Mouse (Mus musculus): Measurements from ENCODE around the gene Wscd1. TPM values are rescaled to one million over a fixed set of nuclear protein-coding genes. Genes with fewer than 3 reads are reported as not detected.

Gene Wscd1
- total and polyA plus RNA-seq, 2 experiments from 2014 or later, result 94.5 to 209 TPM

DNA sequence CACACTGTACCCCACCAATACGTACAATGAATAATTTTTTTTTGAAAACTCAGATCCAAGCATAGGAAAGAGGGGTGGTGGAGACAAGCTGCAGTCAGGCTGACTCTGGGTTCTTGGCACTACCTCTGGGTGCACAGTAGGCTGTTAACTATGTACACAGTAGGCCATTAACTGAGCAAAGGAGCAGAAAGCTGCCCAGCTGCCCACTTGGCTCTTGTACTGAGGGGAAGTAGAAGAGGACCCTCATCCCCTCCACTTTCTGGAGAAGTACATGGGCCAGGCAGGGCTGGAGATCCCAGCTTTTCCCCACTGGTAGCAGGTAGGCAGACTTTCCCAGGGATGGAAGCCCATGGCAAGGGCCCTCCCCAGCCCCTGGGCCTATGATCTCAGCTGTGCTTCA is 16.7 kb downstream of the Wscd1 start:
- Histone ChIP-seq H3K27me3 (ENCODE audit: insufficient read depth, low read length) (no peaks in the 10 kb centered on the region), H3K4me1 (ENCODE audit: insufficient read depth, low read length) (peaks cover 14% of the 10 kb centered on the region), H3K4me3 (ENCODE audit: low read length) (no peak overlapping the region), H3K27ac (no peak overlapping the region), H3K36me3 (ENCODE audit: insufficient read depth, low read length) (peaks cover 13% of the 10 kb centered on the region; the same call in 1 of the 2 replicates), H3K4me2 (ENCODE audit: low read depth, low read length) (no peak overlapping the region), H3K9ac (replicated peaks; ENCODE audit: low read length) (no peak overlapping the region), H3K9me3 (ENCODE audit: low read length) (no peaks in the 10 kb centered on the region)
- DNase-seq (ENCODE audit: low spot score), result no peak
- no peak for ATAC-seq
- WGBS, result 85% methylated on average over 1 of the region's 1 CpGs
- no peak for TF ChIP-seq CTCF (IDR thresholded peaks at IDR 0.05; ENCODE audit: low read depth)

DNA sequence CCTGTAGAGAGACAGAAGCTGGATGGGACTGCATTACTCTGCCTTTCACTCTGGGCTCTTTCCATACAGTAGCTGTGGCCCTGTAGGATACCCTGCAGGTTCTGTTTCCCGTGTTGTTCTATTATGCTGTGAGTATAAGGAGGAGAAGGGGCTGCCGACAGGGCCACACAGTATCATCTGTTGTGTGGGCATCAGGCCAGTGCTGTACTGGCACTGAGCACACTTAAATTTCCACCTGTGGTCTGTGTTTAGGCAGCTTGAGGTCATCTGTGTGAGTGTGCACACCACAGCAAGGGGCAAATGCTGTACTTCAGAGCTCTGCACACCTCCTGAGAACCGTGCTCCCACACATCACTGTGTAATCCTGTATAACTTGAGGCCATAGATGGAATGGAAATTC is 18.0 kb downstream of the Wscd1 start:
- Histone ChIP-seq H3K4me3 (ENCODE audit: low read length) (no peak overlapping the region), H3K27me3 (ENCODE audit: insufficient read depth, low read length) (no peaks in the 10 kb centered on the region), H3K9ac (replicated peaks; ENCODE audit: low read length) (no peak overlapping the region), H3K27ac (no peak overlapping the region), H3K4me2 (ENCODE audit: low read depth, low read length) (no peak overlapping the region), H3K9me3 (ENCODE audit: low read length) (no peaks in the 10 kb centered on the region), H3K36me3 (ENCODE audit: insufficient read depth, low read length) (peaks cover 19% of the 10 kb centered on the region), H3K4me1 (ENCODE audit: insufficient read depth, low read length) (peaks cover 13% of the 10 kb centered on the region)
- TF ChIP-seq CTCF (IDR thresholded peaks at IDR 0.05; ENCODE audit: low read depth), result no peak
- ATAC-seq, result no peak
- 40% methylated on average over 3 of the region's 3 CpGs for WGBS
- no peak for DNase-seq (ENCODE audit: low spot score)

DNA sequence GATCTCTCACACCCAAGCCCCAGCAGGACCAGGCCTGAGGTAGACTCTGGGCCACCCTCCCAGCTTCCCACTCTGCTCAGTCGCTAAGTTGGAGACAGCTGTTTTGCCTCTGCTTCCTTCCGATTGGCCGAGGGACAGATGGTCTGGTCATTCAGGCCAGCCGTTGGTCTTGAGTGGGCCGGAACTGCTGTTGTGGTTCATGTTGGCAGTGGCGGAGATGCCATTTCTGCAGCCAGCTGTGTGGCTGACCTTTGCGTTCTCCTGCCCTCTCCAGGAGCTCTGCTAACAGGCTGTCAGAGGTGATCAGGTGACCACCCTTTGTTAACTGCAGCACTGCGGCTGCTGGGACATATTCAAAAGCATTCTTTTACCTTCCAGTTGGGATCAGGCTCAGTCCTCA is 20.0 kb downstream of the Wscd1 start:
- ATAC-seq, result no peak
- Histone ChIP-seq H3K4me3 (ENCODE audit: low read length) (no peak overlapping the region), H3K4me1 (ENCODE audit: insufficient read depth, low read length) (peaks cover 19% of the 10 kb centered on the region), H3K9ac (replicated peaks; ENCODE audit: low read length) (no peak overlapping the region), H3K27ac (no peak overlapping the region), H3K36me3 (ENCODE audit: insufficient read depth, low read length) (peaks cover 27% of the 10 kb centered on the region), H3K9me3 (ENCODE audit: low read length) (no peaks in the 10 kb centered on the region), H3K27me3 (ENCODE audit: insufficient read depth, low read length) (no peaks in the 10 kb centered on the region), H3K4me2 (ENCODE audit: low read depth, low read length) (no peak overlapping the region)
- 69% methylated on average over 8 of the region's 8 CpGs for WGBS
- DNase-seq (ENCODE audit: low spot score), result no peak
- TF ChIP-seq CTCF (IDR thresholded peaks at IDR 0.05; ENCODE audit: low read depth), result no peak

DNA sequence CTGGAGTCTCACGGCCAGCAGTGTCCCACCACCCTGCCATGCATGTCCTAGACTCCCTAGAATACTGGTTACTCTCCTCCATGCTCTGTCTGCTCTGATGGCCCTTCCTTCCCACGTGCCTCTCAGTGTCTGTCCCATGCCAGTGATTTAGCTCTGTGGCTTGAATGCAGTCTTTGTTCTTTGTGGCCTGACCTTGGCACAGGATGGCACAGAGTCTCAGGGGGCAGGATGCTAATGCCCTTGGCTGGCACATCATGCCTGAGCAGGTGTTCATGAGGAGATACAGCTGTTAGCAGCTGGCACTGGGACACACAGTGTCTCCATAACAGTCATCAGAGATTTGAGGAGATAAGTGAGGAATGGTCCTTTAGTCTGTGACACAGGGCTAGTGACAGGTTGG is 20.8 kb downstream of the Wscd1 start:
- peaks cover 27% of the 10 kb centered on the region for H3K36me3 ChIP-seq (ENCODE audit: insufficient read depth, low read length)
- no peaks in the 10 kb centered on the region for H3K27me3 ChIP-seq (ENCODE audit: insufficient read depth, low read length)
- DNase-seq (ENCODE audit: low spot score) (peak; percentile 52), ATAC-seq (peak; percentile 57)
- H3K9me3 ChIP-seq (ENCODE audit: low read length), result no peaks in the 10 kb centered on the region
- no peak overlapping the region for H3K4me2 ChIP-seq (ENCODE audit: low read depth, low read length)
- WGBS, result 34% methylated on average over 2 of the region's 2 CpGs
- no peak overlapping the region for H3K4me3 ChIP-seq (ENCODE audit: low read length)
- peaks cover 19% of the 10 kb centered on the region for H3K4me1 ChIP-seq (ENCODE audit: insufficient read depth, low read length)
- H3K9ac ChIP-seq (replicated peaks; ENCODE audit: low read length), result no peak overlapping the region
- no peak for TF ChIP-seq CTCF (IDR thresholded peaks at IDR 0.05; ENCODE audit: low read depth)
- H3K27ac ChIP-seq, result no peak overlapping the region

DNA sequence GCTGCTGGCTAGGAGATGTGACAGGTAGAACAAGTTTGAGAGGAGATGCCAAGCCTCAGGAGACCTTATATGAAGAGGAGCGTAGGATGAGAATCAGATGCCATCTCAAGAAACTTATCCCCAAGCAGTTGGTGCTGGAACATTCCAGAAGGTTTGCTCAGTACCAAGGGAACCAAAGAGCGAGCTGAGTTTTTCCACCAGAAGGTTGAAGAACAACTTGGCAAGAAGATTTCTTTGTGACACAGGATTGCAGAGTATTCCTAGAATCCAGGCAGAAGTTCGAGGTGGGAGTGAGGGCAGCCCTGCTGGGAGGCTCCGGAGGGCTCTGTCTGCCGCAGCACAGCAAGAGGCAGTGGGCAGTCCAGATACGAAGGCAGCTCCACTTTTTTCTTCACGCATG is 21.4 kb downstream of the Wscd1 start:
- H3K27me3 ChIP-seq (ENCODE audit: insufficient read depth, low read length), result no peaks in the 10 kb centered on the region
- no peak for TF ChIP-seq CTCF (IDR thresholded peaks at IDR 0.05; ENCODE audit: low read depth)
- H3K4me3 ChIP-seq (ENCODE audit: low read length), result no peak overlapping the region
- H3K9me3 ChIP-seq (ENCODE audit: low read length), result no peaks in the 10 kb centered on the region
- H3K27ac ChIP-seq, result no peak overlapping the region
- 60% methylated on average over 7 of the region's 7 CpGs for WGBS
- H3K4me1 ChIP-seq (ENCODE audit: insufficient read depth, low read length), result peaks cover 19% of the 10 kb centered on the region
- H3K9ac ChIP-seq (replicated peaks; ENCODE audit: low read length), result no peak overlapping the region
- ATAC-seq, result no peak
- DNase-seq (ENCODE audit: low spot score), result no peak
- no peak overlapping the region for H3K4me2 ChIP-seq (ENCODE audit: low read depth, low read length)
- H3K36me3 ChIP-seq (ENCODE audit: insufficient read depth, low read length), result peaks cover 27% of the 10 kb centered on the region

DNA sequence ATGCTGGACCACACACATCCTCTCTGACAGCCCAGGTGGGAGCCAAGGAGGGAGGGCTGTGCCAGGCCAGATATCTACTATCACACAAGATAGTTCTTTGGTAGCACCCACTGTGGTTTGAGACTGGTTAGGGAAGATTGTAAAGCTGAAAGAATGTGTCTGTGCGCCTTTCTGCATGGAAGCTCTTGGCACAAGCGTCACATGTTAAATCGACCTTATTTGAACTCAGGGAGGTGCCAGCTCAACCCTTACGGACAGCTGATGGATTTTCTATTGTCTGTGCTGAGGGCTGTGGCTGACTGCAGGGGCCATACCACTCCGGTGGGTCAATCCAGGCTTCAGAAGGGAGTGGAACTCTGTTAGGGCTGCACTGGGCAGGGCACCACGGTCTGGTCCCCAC is 22.3 kb downstream of the Wscd1 start:
- TF ChIP-seq CTCF (IDR thresholded peaks at IDR 0.05; ENCODE audit: low read depth), result no peak
- DNase-seq (ENCODE audit: low spot score) (peak; percentile 34), ATAC-seq (no peak; the same call in 1 of the 2 replicates)
- no peaks in the 10 kb centered on the region for H3K27me3 ChIP-seq (ENCODE audit: insufficient read depth, low read length)
- H3K9me3 ChIP-seq (ENCODE audit: low read length), result no peaks in the 10 kb centered on the region
- no peak overlapping the region for H3K4me3 ChIP-seq (ENCODE audit: low read length)
- H3K36me3 ChIP-seq (ENCODE audit: insufficient read depth, low read length), result peaks cover 29% of the 10 kb centered on the region
- H3K27ac ChIP-seq, result no peak overlapping the region
- H3K9ac ChIP-seq (replicated peaks; ENCODE audit: low read length), result no peak overlapping the region
- peaks cover 19% of the 10 kb centered on the region for H3K4me1 ChIP-seq (ENCODE audit: insufficient read depth, low read length)
- 28% methylated on average over 6 of the region's 6 CpGs for WGBS
- H3K4me2 ChIP-seq (ENCODE audit: low read depth, low read length), result no peak overlapping the region

DNA sequence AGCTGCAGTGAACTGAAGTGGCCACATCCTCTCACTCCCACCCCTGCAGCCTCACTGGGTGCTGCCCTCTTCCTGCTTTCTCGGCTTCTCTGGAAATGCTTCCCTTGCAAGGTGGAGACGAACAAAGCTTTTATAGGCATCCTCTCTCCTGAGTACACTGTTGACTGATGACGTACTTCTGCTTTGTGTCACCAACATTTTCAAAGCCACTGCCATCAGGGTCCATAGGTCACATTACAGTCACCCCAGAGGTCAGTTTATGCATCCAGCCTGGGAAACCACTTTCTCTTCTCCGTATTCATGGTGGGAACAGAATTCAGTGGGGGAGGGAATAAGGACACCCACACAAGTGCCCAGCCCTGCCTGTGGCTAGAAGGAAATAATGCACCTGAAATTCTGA is 23.1 kb downstream of the Wscd1 start:
- H3K4me3 ChIP-seq (ENCODE audit: low read length), result no peak overlapping the region
- no peak overlapping the region; the same call in 1 of the 2 replicates for H3K9ac ChIP-seq (replicated peaks; ENCODE audit: low read length)
- peaks cover 32% of the 10 kb centered on the region for H3K36me3 ChIP-seq (ENCODE audit: insufficient read depth, low read length)
- TF ChIP-seq CTCF (IDR thresholded peaks at IDR 0.05; ENCODE audit: low read depth), result no peak
- WGBS, result 31% methylated on average over 4 of the region's 4 CpGs
- no peaks in the 10 kb centered on the region for H3K27me3 ChIP-seq (ENCODE audit: insufficient read depth, low read length)
- H3K27ac ChIP-seq, result peak overlapping the region; percentile 45; the same call in 1 of the 2 replicates
- no peaks in the 10 kb centered on the region for H3K9me3 ChIP-seq (ENCODE audit: low read length)
- no peak for ATAC-seq
- no peak for DNase-seq (ENCODE audit: low spot score)
- peaks cover 19% of the 10 kb centered on the region for H3K4me1 ChIP-seq (ENCODE audit: insufficient read depth, low read length)
- no peak overlapping the region for H3K4me2 ChIP-seq (ENCODE audit: low read depth, low read length)
